Mouse (Mus musculus) limb, embryonic 11.5 days (tissue): ENCODE results near the gene Fstl3. TPM values are rescaled to one million over a fixed set of nuclear protein-coding genes. Genes with fewer than 3 reads are reported as not detected.
A peak's percentile ranks its signal among the peaks of the same experiment; 100 is the strongest.

Source experiments
- ATAC-seq: fragments of 200-750 bp; cut with Nextera tagmentation; 2 replicates; pipeline ENCODE4 v1.8.0; 2017; ENCODE audit warnings: low read depth; ENCODE audit not compliant: insufficient number of reproducible peaks, low FRiP score, low TSS enrichment
- DNase-seq: peaks from one replicate; pipeline ENCODE4 v3.0.0-alpha.2; 2015; ENCODE audit warnings: low spot score
- H3K27ac ChIP-seq: fragments of 300-500 bp; sonication (generic); replicated peaks from 2 replicates; pipeline ENCODE4 v1.5.1; 2014; ENCODE audit warnings: low read depth, mild to moderate bottlenecking, low read length
- H3K27me3 ChIP-seq: fragments of 300-500 bp; sonication (generic); 2 replicates; pipeline ENCODE4 v1.6.1; 2014; ENCODE audit warnings: mild to moderate bottlenecking, low read length, mixed read lengths; ENCODE audit not compliant: control insufficient read depth, insufficient read depth
- H3K36me3 ChIP-seq: fragments of 300-500 bp; sonication (generic); 2 replicates; pipeline ENCODE4 v1.6.1; 2014; ENCODE audit warnings: mild to moderate bottlenecking, low read length, moderate library complexity, mixed read lengths; ENCODE audit not compliant: control insufficient read depth, insufficient read depth
- H3K4me1 ChIP-seq: fragments of 300-500 bp; sonication (generic); 2 replicates; pipeline ENCODE4 v1.6.1; 2014; ENCODE audit warnings: low read length, mixed read lengths; ENCODE audit not compliant: control insufficient read depth, insufficient read depth
- H3K4me2 ChIP-seq: fragments of 300-500 bp; sonication (generic); 2 replicates; pipeline ENCODE4 v1.6.1; 2014; ENCODE audit warnings: low read depth, mild to moderate bottlenecking, moderate library complexity; ENCODE audit not compliant: severe bottlenecking
- H3K4me3 ChIP-seq: fragments of 300-500 bp; sonication (generic); 2 replicates; pipeline ENCODE4 v1.5.1; 2014; ENCODE audit warnings: low read depth, low read length
- H3K9ac ChIP-seq: fragments of 300-500 bp; sonication (generic); 2 replicates; pipeline ENCODE4 v1.6.1; 2014; ENCODE audit warnings: mild to moderate bottlenecking, low read length
- H3K9me3 ChIP-seq: fragments of 300-500 bp; sonication (generic); 2 replicates; pipeline ENCODE4 v1.6.1; 2016; ENCODE audit warnings: low read length; ENCODE audit not compliant: control insufficient read depth
- WGBS: fragments of 180-500 bp; shearing (Covaris S2); extraction: QIAGEN DNeasy Blood & Tissue Kit; methylation state at CpG from one replicate; pipeline ENCODE4 v1.1.7; 2014; 5-methylcytosine and 5-hydroxymethylcytosine counted together
- polyA plus RNA-seq: library from polyadenylated mRNA; unstranded; fragments of >200 nt; fragmentation: Nextera tagmentation; extraction: Ambion mirVana; gene quantifications from 2 replicates; pipeline ENCODE4 v1.2.1, GENCODE M21; 2014

Fstl3 gene
- polyA plus RNA-seq, 1 experiment from 2014 or later = 1.8 TPM

DNA sequence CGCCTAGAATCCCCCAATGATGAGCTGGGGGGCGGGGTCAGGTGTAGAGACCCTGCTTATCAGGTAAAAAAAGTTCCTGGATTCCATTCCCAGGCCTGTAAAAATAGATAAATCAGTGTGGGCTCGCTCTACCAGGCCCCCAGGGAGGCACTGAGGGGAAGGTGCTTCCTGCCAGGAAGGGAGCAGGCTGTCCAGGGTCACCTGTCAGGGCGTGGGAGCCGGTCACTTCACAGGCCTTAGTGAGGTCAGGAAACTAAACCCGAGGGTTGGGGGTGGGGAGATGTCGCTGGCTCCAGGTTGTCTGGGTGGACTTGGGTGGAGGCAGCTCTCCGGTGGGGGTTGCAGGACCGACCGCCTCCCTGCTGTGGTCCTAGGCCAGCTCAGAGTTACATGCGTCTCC, 28.6 kb downstream of the Fstl3 start:
- Histone ChIP-seq H3K4me1 (peaks cover 32% of the 10 kb centered on the region), H3K9me3 (no peaks in the 10 kb centered on the region), H3K27me3 (no peaks in the 10 kb centered on the region), H3K27ac (no peak overlapping the region), H3K4me3 (no peak overlapping the region), H3K36me3 (peaks cover 2% of the 10 kb centered on the region), H3K9ac (no peak overlapping the region; the same call in 1 of the 2 replicates), H3K4me2 (no peak overlapping the region)
- WGBS = 57% methylated on average over 11 of the region's 11 CpGs
- ATAC-seq (no peak), DNase-seq (no peak)

DNA sequence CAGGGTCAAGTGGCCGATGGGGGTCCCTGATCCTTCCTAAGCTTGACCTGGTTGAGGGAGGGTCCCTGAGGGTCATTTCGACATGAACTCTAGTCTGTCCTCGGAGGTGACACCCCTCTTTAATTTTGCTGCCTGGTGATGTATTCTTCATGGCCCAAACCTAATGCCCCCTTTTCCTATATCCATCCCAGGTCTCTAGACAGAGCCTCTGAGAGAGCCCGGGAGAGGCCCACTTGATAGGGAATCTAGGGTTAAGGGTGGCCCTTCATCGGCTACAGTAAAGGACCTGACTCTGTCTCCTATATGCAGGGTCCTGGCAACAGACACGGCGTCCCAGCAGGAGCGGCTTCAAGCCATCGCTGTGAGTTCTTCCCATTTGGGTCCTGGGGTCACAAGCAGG, 29.3 kb downstream of the Fstl3 start:
- H3K4me3 ChIP-seq = no peak overlapping the region
- no peaks in the 10 kb centered on the region for H3K9me3 ChIP-seq
- no peaks in the 10 kb centered on the region for H3K27me3 ChIP-seq
- no peak overlapping the region; the same call in 1 of the 2 replicates for H3K4me2 ChIP-seq
- H3K27ac ChIP-seq = no peak overlapping the region
- WGBS = 89% methylated on average over 9 of the region's 9 CpGs
- no peak for ATAC-seq
- no peak overlapping the region for H3K9ac ChIP-seq
- no peak for DNase-seq
- peaks cover 32% of the 10 kb centered on the region for H3K4me1 ChIP-seq
- peaks cover 2% of the 10 kb centered on the region for H3K36me3 ChIP-seq

DNA sequence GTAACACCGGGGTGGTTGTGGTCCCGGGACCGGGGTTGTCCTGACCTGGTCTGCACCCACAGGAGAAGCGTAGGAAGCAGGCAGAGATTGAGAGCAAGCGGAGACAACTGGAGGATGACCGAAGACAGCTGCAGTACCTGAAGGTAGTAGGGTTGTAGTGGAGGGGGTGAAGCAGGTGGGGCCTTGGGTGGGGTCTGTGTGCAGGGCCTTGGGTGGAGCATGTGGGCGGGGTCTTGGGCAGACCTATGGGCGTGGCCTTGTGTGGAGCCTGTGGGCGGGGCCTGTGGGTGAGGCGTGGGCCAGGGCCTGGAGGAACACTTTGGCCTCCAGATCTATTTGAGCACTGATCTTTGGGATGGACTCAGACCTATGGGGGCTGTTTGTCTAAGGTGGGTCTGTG, 29.9 kb downstream of the Fstl3 start:
- no peak for ATAC-seq
- no peaks in the 10 kb centered on the region for H3K27me3 ChIP-seq
- H3K4me1 ChIP-seq = peaks cover 31% of the 10 kb centered on the region
- no peak for DNase-seq
- no peak overlapping the region for H3K9ac ChIP-seq
- H3K4me3 ChIP-seq = no peak overlapping the region
- 82% methylated on average over 10 of the region's 10 CpGs for WGBS
- peaks cover 2% of the 10 kb centered on the region for H3K36me3 ChIP-seq
- H3K27ac ChIP-seq = no peak overlapping the region
- H3K4me2 ChIP-seq = no peak overlapping the region
- no peaks in the 10 kb centered on the region for H3K9me3 ChIP-seq

DNA sequence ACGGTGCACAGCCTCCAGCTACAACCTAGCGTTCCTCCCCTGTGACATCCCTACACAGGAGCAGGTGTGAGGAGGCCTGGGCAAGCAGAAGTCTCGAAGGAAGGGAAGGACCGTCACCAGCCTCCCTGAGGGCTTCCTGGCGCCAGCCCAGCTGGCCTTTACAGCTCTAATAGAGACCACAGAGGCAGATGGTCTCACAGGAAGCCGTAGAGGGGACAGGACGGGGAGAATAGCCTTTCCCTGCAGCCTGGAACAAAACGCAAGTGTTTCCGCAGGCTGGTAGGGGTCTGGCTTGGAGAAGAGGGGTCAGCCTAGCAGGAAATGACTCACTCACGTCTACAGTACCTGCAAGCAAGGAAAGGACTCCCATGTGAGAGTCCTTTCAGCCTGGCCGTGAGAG, 30.8 kb downstream of the Fstl3 start:
- H3K4me1 ChIP-seq = peaks cover 22% of the 10 kb centered on the region
- no peaks in the 10 kb centered on the region for H3K27me3 ChIP-seq
- H3K27ac ChIP-seq = 0 out of 2 replicates have a peak overlapping the region, but pooled peaks have one; percentile 30
- ATAC-seq = no peak
- 60% methylated on average over 11 of the region's 11 CpGs for WGBS
- H3K9me3 ChIP-seq = no peaks in the 10 kb centered on the region
- no peak overlapping the region for H3K4me2 ChIP-seq
- peaks cover 4% of the 10 kb centered on the region for H3K36me3 ChIP-seq
- no peak overlapping the region; the same call in 1 of the 2 replicates for H3K9ac ChIP-seq
- H3K4me3 ChIP-seq = no peak overlapping the region
- no peak for DNase-seq

DNA sequence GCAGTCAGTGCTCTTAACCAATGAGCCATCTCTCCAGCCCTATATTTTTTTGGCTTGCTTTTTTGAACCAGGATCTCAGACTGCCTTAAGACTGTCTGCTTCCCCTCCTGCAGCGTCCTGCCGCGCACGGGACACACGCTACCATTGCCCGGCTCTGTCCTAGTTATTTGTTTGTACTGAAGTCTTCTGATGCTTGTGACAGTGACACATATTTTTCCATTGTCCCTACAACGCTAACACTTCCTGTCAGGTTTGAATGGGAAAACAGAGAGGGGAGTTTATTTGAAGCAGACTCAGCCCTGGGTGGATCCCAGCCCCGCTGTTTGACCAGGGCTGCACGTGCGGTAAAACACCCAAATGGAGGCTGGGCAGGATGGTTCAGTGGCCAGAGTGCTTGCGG, 31.7 kb downstream of the Fstl3 start:
- WGBS = 91% methylated on average over 11 of the region's 11 CpGs
- DNase-seq (no peak), ATAC-seq (no peak)
- H3K36me3 ChIP-seq = peaks cover 4% of the 10 kb centered on the region
- H3K27me3 ChIP-seq = no peaks in the 10 kb centered on the region
- H3K27ac ChIP-seq = no peak overlapping the region
- H3K4me2 ChIP-seq = no peak overlapping the region
- H3K4me1 ChIP-seq = peaks cover 13% of the 10 kb centered on the region
- no peaks in the 10 kb centered on the region for H3K9me3 ChIP-seq
- no peak overlapping the region for H3K4me3 ChIP-seq
- no peak overlapping the region for H3K9ac ChIP-seq

DNA sequence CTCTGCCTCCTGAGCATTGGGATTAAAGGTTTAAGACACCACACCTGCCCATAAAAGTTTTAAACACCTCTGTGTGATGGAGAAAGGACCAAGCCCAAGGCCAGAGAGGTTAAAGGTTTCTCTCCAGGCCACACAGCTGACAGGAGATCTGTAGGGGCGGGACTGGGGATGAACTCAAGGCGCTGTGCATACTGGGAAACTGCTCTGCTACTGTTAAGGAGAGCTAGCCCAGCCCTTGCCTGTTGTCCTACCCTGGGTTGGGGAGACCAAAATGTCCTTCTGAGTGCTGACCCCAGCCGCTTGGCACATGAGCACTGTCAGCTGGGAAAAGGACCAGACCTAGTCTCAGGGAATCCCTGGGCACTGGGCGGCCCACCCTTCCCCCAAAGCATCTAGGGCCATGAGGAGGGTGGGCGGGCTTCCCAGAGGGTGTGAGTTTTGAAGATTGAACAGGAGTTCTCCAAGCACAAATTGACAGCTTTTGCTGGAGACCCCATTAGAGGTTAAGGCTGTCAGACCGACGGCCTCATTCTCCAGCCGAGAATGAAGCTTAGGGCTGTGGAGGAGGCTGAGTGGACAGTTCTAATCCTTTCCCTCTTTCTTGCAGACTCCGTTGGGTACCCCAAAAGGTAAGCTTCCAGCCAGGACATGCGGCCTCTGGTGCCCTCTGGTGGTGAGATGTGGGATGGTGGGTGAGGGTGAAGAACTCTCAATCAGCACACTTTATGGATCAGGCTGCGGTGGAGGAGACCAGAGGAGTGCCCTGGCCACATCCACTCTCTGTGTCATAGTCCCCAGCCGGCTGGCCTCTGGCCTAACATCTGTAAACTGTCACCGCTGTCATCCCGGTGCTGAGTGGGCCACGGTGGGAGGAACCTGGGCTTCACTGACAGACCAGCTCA, 34.9 kb downstream of the Fstl3 start:
- DNase-seq = peak; percentile 93
- ATAC-seq = peak; percentile 45; the same call in 1 of the 2 replicates
- 29% methylated on average over 15 of the region's 15 CpGs for WGBS
- Histone ChIP-seq H3K27ac (no peak overlapping the region), H3K9ac (no peak overlapping the region), H3K36me3 (peaks cover 7% of the 10 kb centered on the region), H3K4me2 (no peak overlapping the region), H3K4me3 (no peak overlapping the region; the same call in 1 of the 2 replicates), H3K4me1 (no peaks in the 10 kb centered on the region), H3K27me3 (no peaks in the 10 kb centered on the region), H3K9me3 (no peaks in the 10 kb centered on the region)

DNA sequence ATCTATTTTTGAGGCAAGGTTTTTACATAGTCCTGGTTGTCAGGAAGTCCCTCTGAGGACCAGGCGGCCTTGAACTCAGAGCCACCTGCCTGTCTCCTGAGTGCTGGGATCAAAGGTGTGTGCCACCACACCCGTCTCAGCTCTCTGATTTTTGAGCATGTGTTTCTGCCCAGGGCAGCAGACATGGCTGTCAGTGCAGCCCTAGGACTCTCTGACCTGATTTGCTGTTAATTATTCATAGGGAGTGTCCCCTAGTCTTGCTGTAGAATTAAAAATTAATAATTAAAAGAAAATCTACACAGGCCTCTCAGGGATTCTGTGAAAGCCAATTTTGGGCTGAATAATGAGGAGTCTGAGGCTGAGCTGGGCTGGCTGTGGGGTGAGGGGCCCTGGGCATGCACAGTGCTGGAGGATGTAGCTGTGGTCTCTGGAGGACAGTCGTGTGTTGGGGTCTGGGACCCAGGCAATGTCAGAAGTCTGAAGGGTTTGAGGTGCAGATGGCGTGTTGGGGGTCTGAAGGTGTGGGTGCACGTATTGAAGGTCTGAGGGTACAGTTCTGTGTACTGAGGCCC, 37.3 kb downstream of the Fstl3 start:
- 81% methylated on average over 5 of the region's 5 CpGs for WGBS
- H3K9me3 ChIP-seq = no peaks in the 10 kb centered on the region
- no peaks in the 10 kb centered on the region for H3K27me3 ChIP-seq
- ATAC-seq (no peak), DNase-seq (no peak)
- no peak overlapping the region for H3K9ac ChIP-seq
- peaks cover 9% of the 10 kb centered on the region for H3K36me3 ChIP-seq
- no peak overlapping the region for H3K27ac ChIP-seq
- H3K4me3 ChIP-seq = no peak overlapping the region
- H3K4me1 ChIP-seq = no peaks in the 10 kb centered on the region
- H3K4me2 ChIP-seq = no peak overlapping the region

DNA sequence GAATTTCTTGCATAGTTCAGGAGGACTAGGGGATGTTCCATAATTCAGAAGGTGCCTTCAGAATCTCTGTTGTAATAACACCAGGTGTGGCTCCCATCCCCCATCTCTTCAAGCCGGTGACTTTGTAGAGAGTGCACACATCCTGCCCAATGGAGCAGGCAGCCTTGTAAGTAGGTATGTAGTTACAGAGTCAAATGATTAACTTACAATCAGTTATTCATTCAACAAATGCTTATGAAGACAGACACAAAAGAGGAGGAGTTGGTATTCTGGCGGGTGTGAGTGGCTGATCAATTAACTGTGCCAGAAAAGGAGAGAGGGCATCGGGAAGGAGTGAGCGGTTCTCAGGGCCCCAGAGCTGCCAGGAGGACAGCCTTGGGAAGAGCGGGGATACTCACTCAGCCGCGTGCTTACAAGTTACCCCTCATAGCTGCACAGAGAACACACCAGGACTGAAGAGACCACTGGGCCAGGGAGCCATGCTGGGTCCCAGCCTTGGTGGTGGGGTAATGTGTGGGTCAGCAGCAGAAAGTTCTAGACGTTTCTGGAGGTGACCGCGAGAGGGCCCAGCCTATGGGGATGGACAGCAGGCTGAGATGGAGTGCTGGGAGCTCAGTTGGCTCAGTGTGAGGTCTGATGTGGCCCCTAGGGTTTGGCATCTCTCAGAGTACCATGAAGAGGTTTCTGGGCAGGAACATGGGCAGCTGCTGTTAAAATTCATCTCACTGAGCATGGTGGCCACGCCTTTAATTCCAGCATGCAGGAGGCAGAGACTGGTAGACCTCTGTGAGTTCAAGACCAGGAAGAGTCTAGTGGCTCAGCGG, 38.8 kb downstream of the Fstl3 start:
- H3K27me3 ChIP-seq = no peaks in the 10 kb centered on the region
- H3K4me2 ChIP-seq = no peak overlapping the region
- peaks cover 12% of the 10 kb centered on the region; the same call in 1 of the 2 replicates for H3K36me3 ChIP-seq
- no peak overlapping the region for H3K9ac ChIP-seq
- WGBS = 90% methylated on average over 12 of the region's 12 CpGs
- no peak for DNase-seq
- no peak for ATAC-seq
- H3K9me3 ChIP-seq = no peaks in the 10 kb centered on the region
- no peaks in the 10 kb centered on the region for H3K4me1 ChIP-seq
- no peak overlapping the region for H3K27ac ChIP-seq
- H3K4me3 ChIP-seq = no peak overlapping the region
